Mouse (Mus musculus): ENCODE measurements around the gene Kif3c.

- TF ChIP-seq USF1 (IDR thresholded peaks at IDR 0.05; ENCODE audit: low read depth, low read length): no peak
- no peak for TF ChIP-seq IRF4 (IDR thresholded peaks at IDR 0.05; ENCODE audit: low read depth, low read length)
- no peak for TF ChIP-seq SMC3 (IDR thresholded peaks at IDR 0.05; ENCODE audit: low read depth, low read length)
- TF ChIP-seq ETS1 (conservative IDR thresholded peaks at IDR 0.05; ENCODE audit: low read depth, low read length): no peak
Measured at GRCm38 (mm10) chr12:3387891-3388290, 23.0 kb downstream of the Kif3c start.

Data from CH12.LX (cell line).